Mouse (Mus musculus) liver, embryonic 14.5 days (tissue): ENCODE measurements around the gene Rnf115. TPM values are rescaled to one million over a fixed set of nuclear protein-coding genes. Genes with fewer than 3 reads are reported as not detected.

ENCODE experiments used
- ATAC-seq: fragments of 200-750 bp; cut with Nextera tagmentation; 2 replicates; pipeline ENCODE4 v1.8.0; 2017; ENCODE audit warnings: moderate number of reproducible peaks, mild to moderate bottlenecking, moderate library complexity; ENCODE audit not compliant: insufficient read depth
- DNase-seq, 3 experiments: peaks; one replicate each; pipeline ENCODE4 v3.0.0-alpha.2; 2012 to 2013; ENCODE audit warnings: low read depth in 3 of 3, low spot score in 3 of 3
- H3K27ac ChIP-seq: fragments of 300-500 bp; sonication (generic); 2 replicates; pipeline ENCODE4 v1.5.1; 2014; ENCODE audit warnings: moderate library complexity, mild to moderate bottlenecking, control low read depth, inconsistent platforms
- H3K27me3 ChIP-seq: fragments of 300-500 bp; sonication (generic); 2 replicates; pipeline ENCODE4 v1.6.1; 2014; ENCODE audit warnings: mild to moderate bottlenecking, low read length, moderate library complexity; ENCODE audit not compliant: control insufficient read depth, insufficient read depth
- H3K36me3 ChIP-seq: fragments of 300-500 bp; sonication (generic); replicated peaks from 2 replicates; pipeline ENCODE4 v1.6.1; 2014; ENCODE audit warnings: low read depth; ENCODE audit not compliant: control insufficient read depth, insufficient read depth
- H3K4me1 ChIP-seq, 2 experiments: fragments of 200-500 bp in 1 of 2; fragments of 300-500 bp in 1 of 2; sonication (generic) in 1 of 2; replicated peaks; 2 replicates each; pipeline ENCODE4 v1.6.1; 2012 to 2014; ENCODE audit warnings: antibody characterized with exemption in 1 of 2, inconsistent platforms in 1 of 2, low read length in 1 of 2; ENCODE audit not compliant: control insufficient read depth in 2 of 2, insufficient read depth in 2 of 2
- H3K4me2 ChIP-seq: fragments of 300-500 bp; sonication (generic); 2 replicates; pipeline ENCODE4 v1.6.1; 2014; ENCODE audit warnings: low read depth, mild to moderate bottlenecking, control low read depth, moderate library complexity
- H3K4me3 ChIP-seq, 2 experiments: fragments of 200-500 bp in 1 of 2; fragments of 300-500 bp in 1 of 2; sonication (generic) in 1 of 2; 2 replicates each; pipeline ENCODE4 v1.5.1; 2012 to 2014; ENCODE audit warnings: low read depth in 2 of 2, low read length in 2 of 2, mild to moderate bottlenecking in 2 of 2, control low read depth in 1 of 2, inconsistent platforms in 1 of 2, moderate library complexity in 1 of 2; ENCODE audit not compliant: insufficient read depth in 1 of 2
- H3K9ac ChIP-seq: fragments of 300-500 bp; sonication (generic); replicated peaks from 2 replicates; pipeline ENCODE4 v1.6.1; 2014; ENCODE audit warnings: mild to moderate bottlenecking, control low read depth, moderate library complexity
- H3K9me3 ChIP-seq: fragments of 300-500 bp; sonication (generic); 2 replicates; pipeline ENCODE4 v1.6.1; 2016; ENCODE audit warnings: low read length, mixed read lengths; ENCODE audit not compliant: control insufficient read depth
- CTCF ChIP-seq: IDR thresholded peaks from 2 replicates; pipeline ENCODE4 v1.5.1; 2016; ENCODE audit warnings: antibody characterized with exemption, low read depth, control low read depth
- EP300 ChIP-seq: IDR thresholded peaks from 2 replicates; pipeline ENCODE4 v1.6.1; 2016; ENCODE audit warnings: antibody characterized with exemption, low read depth
- WGBS: fragments of 180-500 bp; shearing (Covaris S2); extraction: QIAGEN DNeasy Blood & Tissue Kit; methylation state at CpG from one replicate; pipeline ENCODE4 v1.1.7; 2014; ENCODE audit not compliant: insufficient replicate concordance; 5-methylcytosine and 5-hydroxymethylcytosine counted together
- polyA plus RNA-seq, 2 experiments: library from polyadenylated mRNA; depleted of rRNA in 1 of 2; stranded (reverse) in 1 of 2; unstranded in 1 of 2; fragments of >200 nt; fragmentation: Nextera tagmentation in 1 of 2; extraction: Ambion mirVana in 1 of 2; gene quantifications; 2 replicates each; pipeline versions ENCODE4 v1.2.1 to v1.2.3; 2012 to 2014

Gene Rnf115
- polyA plus RNA-seq, 2 experiments: 12.4 to 28.2 TPM

DNA sequence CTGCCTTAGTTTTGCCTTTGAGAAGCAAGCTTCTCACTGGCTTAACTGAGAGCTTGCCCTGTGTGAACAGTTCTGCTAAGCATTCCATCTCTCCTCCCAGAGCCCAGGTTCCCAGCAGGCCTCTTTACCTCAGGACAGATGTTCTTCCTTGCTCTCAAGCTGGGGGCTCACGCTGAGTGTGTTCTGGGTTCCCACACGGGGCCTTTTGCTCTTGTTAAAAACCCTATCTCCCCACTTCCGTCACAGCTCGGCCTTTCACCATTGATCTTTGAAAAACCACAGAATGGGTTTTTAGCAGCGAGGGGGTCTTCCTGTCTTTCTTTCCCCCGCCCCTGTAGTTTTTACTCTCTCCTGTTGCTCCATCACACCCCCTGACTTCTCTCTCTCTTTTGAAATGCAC is 86.9 kb downstream of the Rnf115 start:
- Histone ChIP-seq H3K9me3 (no peaks in the 10 kb centered on the region), H3K4me3 (no peak overlapping the region), H3K27me3 (no peaks in the 10 kb centered on the region), H3K27ac (no peak overlapping the region), H3K36me3 (no peaks in the 10 kb centered on the region), H3K4me1 (peaks cover 0 to 5% of the 10 kb centered on the region in 2 experiments; a peak in 2 of 4 replicates), H3K9ac (no peak overlapping the region), H3K4me2 (no peak overlapping the region)
- no peak for TF ChIP-seq EP300
- ATAC-seq: no peak
- 15% methylated on average over 6 of the region's 6 CpGs for WGBS
- DNase-seq: no peak

DNA sequence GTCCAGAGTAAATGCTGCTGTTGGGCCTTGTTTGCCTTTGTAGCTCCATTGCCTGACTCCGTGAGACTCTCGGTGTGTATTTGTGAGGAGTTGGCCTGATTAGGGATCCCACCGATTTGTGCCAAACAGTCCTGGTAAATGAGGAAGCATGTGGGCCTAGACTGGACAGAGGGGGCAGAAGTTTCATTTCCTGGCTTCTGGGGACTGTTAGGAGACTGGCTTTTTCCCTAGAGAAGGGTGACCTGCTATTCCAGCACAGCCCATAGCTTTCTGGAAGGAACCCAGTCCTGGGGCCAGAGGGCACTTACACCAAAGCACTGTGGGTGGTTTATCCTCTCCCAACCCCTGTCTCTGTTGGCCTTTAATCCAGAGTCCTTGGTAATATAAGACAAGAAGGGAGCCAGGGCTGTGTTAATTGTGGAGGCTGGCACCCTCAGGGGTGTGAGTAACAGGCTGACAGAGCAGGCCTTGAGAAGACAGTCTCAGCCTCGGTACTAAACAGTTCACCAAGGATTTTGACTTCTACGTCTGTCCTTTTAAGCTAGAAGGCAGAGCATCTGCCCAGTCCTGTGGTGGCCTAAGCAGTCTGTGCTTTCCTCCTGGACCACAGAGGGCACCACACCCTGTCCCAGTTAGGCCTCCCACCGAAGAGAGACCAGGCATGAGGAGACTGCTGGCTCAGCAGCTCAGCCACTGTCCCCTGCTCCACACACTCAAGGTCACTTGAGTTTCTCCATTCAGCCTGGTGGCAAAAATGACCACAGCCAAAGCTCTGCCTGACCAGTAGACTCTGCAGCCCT is 92.9 kb downstream of the Rnf115 start:
- no peak for DNase-seq
- Histone ChIP-seq H3K9me3 (no peaks in the 10 kb centered on the region), H3K27ac (no peak overlapping the region), H3K4me3 (no peak overlapping the region), H3K27me3 (no peaks in the 10 kb centered on the region), H3K36me3 (no peaks in the 10 kb centered on the region), H3K9ac (no peak overlapping the region), H3K4me1 (no peaks in the 10 kb centered on the region), H3K4me2 (no peak overlapping the region)
- 54% methylated on average over 6 of the region's 6 CpGs for WGBS
- TF ChIP-seq EP300 (no peak), CTCF (no peak)
- ATAC-seq: no peak

DNA sequence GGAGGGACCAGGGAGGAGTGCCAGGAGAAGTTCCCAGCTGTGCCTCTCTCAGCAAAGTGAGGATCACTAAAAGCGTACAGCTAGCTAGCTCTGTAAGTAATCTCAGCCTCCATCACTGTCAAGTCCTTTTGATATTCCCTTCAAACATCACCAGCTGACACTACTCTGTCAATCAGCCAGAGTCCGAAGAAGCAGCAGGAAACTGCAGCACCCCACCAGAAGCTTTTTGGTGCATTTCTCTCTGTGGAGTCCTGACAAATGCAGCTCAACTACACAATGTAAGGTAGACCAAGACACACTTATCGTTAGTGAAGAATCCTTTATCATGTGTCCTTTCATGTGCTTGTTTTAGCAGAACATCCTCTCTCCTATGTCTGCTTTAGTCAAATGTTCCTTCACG is 94.1 kb downstream of the Rnf115 start:
- no peaks in the 10 kb centered on the region for H3K9me3 ChIP-seq
- H3K9ac ChIP-seq: no peak overlapping the region
- H3K4me3 ChIP-seq: no peak overlapping the region
- DNase-seq (no peak), ATAC-seq (no peak)
- no peaks in the 10 kb centered on the region for H3K4me1 ChIP-seq
- TF ChIP-seq EP300 (no peak), CTCF (no peak)
- no peak overlapping the region for H3K4me2 ChIP-seq
- WGBS: 77% methylated on average over 4 of the region's 4 CpGs
- H3K27ac ChIP-seq: no peak overlapping the region
- no peaks in the 10 kb centered on the region for H3K27me3 ChIP-seq
- no peaks in the 10 kb centered on the region for H3K36me3 ChIP-seq

DNA sequence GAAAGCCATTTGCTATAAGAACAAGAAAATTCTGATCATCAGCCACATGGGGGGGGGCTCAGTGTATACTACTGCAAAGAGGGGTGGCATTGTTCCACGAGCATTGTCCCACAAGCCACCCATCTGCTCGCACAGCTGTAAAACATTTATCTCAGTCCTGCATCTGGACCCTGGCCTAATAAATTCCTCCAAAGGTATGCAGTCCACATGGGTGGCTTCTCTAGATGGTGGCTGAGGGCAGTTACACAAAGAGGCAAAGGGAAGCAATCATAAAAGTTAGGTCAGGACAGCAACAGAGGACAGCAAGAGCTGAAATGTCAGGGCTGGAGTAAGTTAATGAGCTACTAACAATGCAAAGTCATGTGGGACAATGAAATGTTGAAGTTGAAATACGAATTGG is 96.2 kb downstream of the Rnf115 start:
- H3K27ac ChIP-seq: no peak overlapping the region
- H3K4me3 ChIP-seq: no peak overlapping the region
- TF ChIP-seq EP300: no peak
- TF ChIP-seq CTCF: no peak
- ATAC-seq (no peak), DNase-seq (no peak)
- H3K9ac ChIP-seq: no peak overlapping the region
- H3K27me3 ChIP-seq: no peaks in the 10 kb centered on the region
- no peaks in the 10 kb centered on the region for H3K9me3 ChIP-seq
- H3K4me1 ChIP-seq: no peaks in the 10 kb centered on the region; a peak in 1 of 4 replicates
- WGBS: 29% methylated on average over 3 of the region's 3 CpGs
- H3K4me2 ChIP-seq: no peak overlapping the region
- no peaks in the 10 kb centered on the region for H3K36me3 ChIP-seq

DNA sequence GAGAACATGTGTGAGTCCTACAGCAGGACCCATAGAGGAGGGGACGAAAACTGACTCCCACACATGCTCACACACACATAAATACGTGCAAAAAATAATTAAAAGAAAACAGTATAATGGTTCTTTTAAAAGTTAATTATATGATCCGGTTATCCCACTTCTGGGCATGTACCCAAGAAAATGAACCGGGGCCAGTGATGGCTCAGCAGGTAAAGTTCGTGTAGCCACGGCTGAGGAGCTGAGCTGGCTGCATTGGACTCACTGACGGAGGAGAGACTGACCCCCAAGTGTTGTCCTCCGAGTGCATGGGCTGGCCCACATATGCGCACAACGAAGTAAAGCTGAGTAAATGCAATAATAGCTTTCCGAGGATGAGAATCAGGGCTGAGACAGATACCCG is 97.2 kb downstream of the Rnf115 start:
- Histone ChIP-seq H3K36me3 (no peaks in the 10 kb centered on the region), H3K9me3 (no peaks in the 10 kb centered on the region), H3K27me3 (no peaks in the 10 kb centered on the region), H3K4me1 (no peaks in the 10 kb centered on the region; a peak in 1 of 4 replicates), H3K9ac (no peak overlapping the region), H3K27ac (no peak overlapping the region), H3K4me3 (no peak overlapping the region), H3K4me2 (no peak overlapping the region)
- DNase-seq: no peak
- WGBS: 73% methylated on average over 12 of the region's 12 CpGs
- ATAC-seq: no peak
- TF ChIP-seq EP300: no peak
- no peak for TF ChIP-seq CTCF
